Mouse (Mus musculus): Measurements from ENCODE around the gene Wdr74. TPM values are rescaled to one million over a fixed set of nuclear protein-coding genes. Genes with fewer than 3 reads are reported as not detected.

Gene Wdr74
- polyA plus RNA-seq, 1 experiment = 57.3 TPM

GRCm38 (mm10) chr19:8734334-8734733, 1.3 kb upstream of the Wdr74 start:
- TF ChIP-seq POLR2A (IDR thresholded peaks at IDR 0.05; ENCODE audit: borderline replicate concordance, extremely low read depth, insufficient read depth, insufficient read length, poor library complexity, severe bottlenecking) = no peak
- TF ChIP-seq CTCF (IDR thresholded peaks at IDR 0.05; ENCODE audit: borderline replicate concordance, extremely low read depth, insufficient read depth, insufficient read length) = no peak
- no peak for DNase-seq (ENCODE audit: low read depth)

- TF ChIP-seq POLR2A (IDR thresholded peaks at IDR 0.05; ENCODE audit: borderline replicate concordance, extremely low read depth, insufficient read depth, insufficient read length, poor library complexity, severe bottlenecking) (no peak), CTCF (IDR thresholded peaks at IDR 0.05; ENCODE audit: borderline replicate concordance, extremely low read depth, insufficient read depth, insufficient read length) (no peak)
- no peak for DNase-seq (ENCODE audit: low read depth)
These were observed 487 bp downstream of the Wdr74 start for GRCm38 (mm10) chr19:8736160-8736467.

DNA sequence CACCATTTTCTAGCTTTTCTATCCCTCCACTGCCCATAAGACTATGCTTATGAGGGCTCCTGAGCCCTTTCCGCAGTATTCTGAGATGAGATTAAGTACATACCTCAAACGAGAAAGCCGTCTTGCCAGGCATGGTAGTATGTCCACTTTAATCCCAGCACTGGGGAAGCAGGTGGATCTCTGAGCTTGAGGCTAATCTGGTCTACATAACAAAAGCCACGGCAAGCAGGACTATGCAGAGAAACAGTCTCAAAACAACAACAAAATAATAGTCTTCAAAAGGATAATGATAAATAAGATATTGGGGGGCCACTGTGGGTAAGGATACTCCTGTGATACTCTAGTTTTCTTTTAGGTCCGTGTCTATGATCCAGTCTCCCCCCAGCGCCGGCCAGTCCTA, 3.3 kb downstream of the Wdr74 start:
- TF ChIP-seq CTCF (IDR thresholded peaks at IDR 0.05; ENCODE audit: borderline replicate concordance, extremely low read depth, insufficient read depth, insufficient read length) (no peak), POLR2A (IDR thresholded peaks at IDR 0.05; ENCODE audit: borderline replicate concordance, extremely low read depth, insufficient read depth, insufficient read length, poor library complexity, severe bottlenecking) (no peak)
- DNase-seq (ENCODE audit: low read depth) = no peak

DNA sequence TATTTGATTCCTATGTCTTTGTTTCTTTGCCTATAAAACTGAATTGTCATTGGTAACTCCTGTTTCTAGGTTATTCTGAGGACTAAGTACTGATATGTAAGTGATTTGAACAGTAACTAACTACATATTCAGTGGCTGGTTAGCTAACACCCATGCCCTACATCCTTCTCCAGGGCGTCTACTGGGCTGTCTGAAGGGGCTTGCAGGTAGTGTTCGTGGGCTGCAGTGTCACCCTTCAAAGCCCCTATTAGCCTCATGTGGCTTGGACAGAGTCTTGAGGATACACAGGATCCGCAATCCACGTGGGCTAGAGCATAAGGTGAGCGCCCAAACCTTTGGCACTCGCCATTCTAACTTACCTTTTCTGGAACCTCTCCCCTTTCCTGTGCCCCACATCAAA, 4.0 kb downstream of the Wdr74 start:
- TF ChIP-seq CTCF (IDR thresholded peaks at IDR 0.05; ENCODE audit: borderline replicate concordance, extremely low read depth, insufficient read depth, insufficient read length) = no peak
- TF ChIP-seq POLR2A (IDR thresholded peaks at IDR 0.05; ENCODE audit: borderline replicate concordance, extremely low read depth, insufficient read depth, insufficient read length, poor library complexity, severe bottlenecking) = no peak
- DNase-seq (ENCODE audit: low read depth) = no peak

DNA sequence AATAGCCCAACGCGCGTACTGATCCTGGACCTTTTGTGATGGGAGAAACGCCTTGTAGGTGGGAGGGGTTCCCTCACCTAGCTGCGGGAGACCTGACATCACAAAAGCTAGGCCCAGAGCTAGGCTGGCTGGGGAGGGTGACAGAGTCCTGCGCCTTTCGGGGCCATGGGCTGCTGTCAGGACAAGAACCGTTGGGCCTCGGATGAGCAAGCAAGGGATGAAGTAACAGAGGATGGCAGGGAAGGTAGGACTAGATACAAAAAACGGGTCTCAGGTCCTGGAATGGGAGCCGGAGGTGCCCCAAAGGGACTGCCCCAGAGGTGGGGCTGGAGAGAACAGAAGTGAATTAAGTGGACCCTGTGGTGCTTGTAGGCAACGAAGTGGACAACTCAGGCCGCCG, 5.0 kb downstream of the Wdr74 start, which contains the start of gene 1700092M07Rik:
Gene 1700092M07Rik, plus strand, starts transcription at position 116 of the 400 bp plus-strand sequence.
- TF ChIP-seq POLR2A (IDR thresholded peaks at IDR 0.05; ENCODE audit: borderline replicate concordance, extremely low read depth, insufficient read depth, insufficient read length, poor library complexity, severe bottlenecking) (no peak), CTCF (IDR thresholded peaks at IDR 0.05; ENCODE audit: borderline replicate concordance, extremely low read depth, insufficient read depth, insufficient read length) (no peak)
- no peak for DNase-seq (ENCODE audit: low read depth)

GRCm38 (mm10) chr19:8741243-8741869, 5.7 kb downstream of the Wdr74 start, which contains the start of gene Stx5a:
Gene Stx5a (plus strand): TSS chr19:8741413.
- DNase-seq (ENCODE audit: low read depth) = peak; percentile 99
- TF ChIP-seq CTCF (IDR thresholded peaks at IDR 0.05; ENCODE audit: borderline replicate concordance, extremely low read depth, insufficient read depth, insufficient read length) (no peak), POLR2A (IDR thresholded peaks at IDR 0.05; ENCODE audit: borderline replicate concordance, extremely low read depth, insufficient read depth, insufficient read length, poor library complexity, severe bottlenecking) (peak; percentile 16; the same call in 1 of the 2 replicates)

DNA sequence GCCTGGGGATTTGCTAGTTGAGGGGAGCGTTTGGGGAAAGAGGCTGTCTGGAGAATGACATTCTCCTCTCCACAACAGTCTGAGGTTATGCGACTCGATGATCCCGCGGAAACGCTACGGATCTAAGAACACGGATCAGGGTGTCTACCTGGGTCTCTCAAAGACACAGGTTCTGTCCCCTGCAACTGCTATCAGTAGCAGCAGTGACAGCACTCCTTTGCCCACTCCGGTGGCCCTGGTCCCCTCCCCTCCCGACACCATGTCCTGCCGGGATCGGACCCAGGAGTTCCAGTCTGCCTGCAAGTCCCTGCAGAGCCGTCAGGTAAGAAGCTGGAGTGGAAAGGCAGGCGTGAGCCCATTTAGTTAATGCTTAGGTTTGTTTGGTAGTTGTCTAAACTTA, 6.5 kb downstream of the Wdr74 start:
- TF ChIP-seq CTCF (IDR thresholded peaks at IDR 0.05; ENCODE audit: borderline replicate concordance, extremely low read depth, insufficient read depth, insufficient read length) (no peak), POLR2A (IDR thresholded peaks at IDR 0.05; ENCODE audit: borderline replicate concordance, extremely low read depth, insufficient read depth, insufficient read length, poor library complexity, severe bottlenecking) (no peak)
- DNase-seq (ENCODE audit: low read depth) = no peak

GRCm38 (mm10) chr19:8745382-8745781, 9.8 kb downstream of the Wdr74 start:
- no peak for DNase-seq (ENCODE audit: low read depth)
- TF ChIP-seq CTCF (IDR thresholded peaks at IDR 0.05; ENCODE audit: borderline replicate concordance, extremely low read depth, insufficient read depth, insufficient read length) (no peak), POLR2A (IDR thresholded peaks at IDR 0.05; ENCODE audit: borderline replicate concordance, extremely low read depth, insufficient read depth, insufficient read length, poor library complexity, severe bottlenecking) (no peak)

DNA sequence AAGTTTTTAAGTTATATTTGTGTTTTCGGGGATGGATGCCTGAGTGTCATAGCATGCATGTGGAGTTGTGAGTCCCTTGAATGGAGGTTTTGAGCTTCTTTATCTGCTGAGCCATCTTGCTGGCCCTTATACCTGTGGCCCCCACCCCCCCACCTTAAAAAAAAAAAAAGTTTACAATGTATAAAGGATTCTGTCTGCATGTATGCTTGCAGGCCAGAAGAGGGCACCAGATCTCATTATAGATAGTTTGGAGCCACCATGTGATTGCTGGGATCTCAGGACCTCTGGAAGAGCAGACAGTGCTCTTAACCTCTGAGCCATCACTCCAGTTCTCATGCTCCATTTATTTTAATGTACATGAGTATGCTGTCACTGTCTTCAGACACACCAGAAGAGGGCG, 11.7 kb downstream of the Wdr74 start:
- TF ChIP-seq POLR2A (IDR thresholded peaks at IDR 0.05; ENCODE audit: borderline replicate concordance, extremely low read depth, insufficient read depth, insufficient read length, poor library complexity, severe bottlenecking) (no peak), CTCF (IDR thresholded peaks at IDR 0.05; ENCODE audit: borderline replicate concordance, extremely low read depth, insufficient read depth, insufficient read length) (no peak)
- DNase-seq (ENCODE audit: low read depth) = no peak

GRCm38 (mm10) chr19:8755652-8756051, 20.0 kb downstream of the Wdr74 start:
- no peak for DNase-seq (ENCODE audit: low read depth)
- TF ChIP-seq POLR2A (IDR thresholded peaks at IDR 0.05; ENCODE audit: borderline replicate concordance, extremely low read depth, insufficient read depth, insufficient read length, poor library complexity, severe bottlenecking) (no peak), CTCF (IDR thresholded peaks at IDR 0.05; ENCODE audit: borderline replicate concordance, extremely low read depth, insufficient read depth, insufficient read length) (no peak)

- DNase-seq (ENCODE audit: low read depth) = peak; percentile 97
- TF ChIP-seq CTCF (IDR thresholded peaks at IDR 0.05; ENCODE audit: borderline replicate concordance, extremely low read depth, insufficient read depth, insufficient read length) (no peak), POLR2A (IDR thresholded peaks at IDR 0.05; ENCODE audit: borderline replicate concordance, extremely low read depth, insufficient read depth, insufficient read length, poor library complexity, severe bottlenecking) (peak; percentile 75)
These were observed 21.2 kb downstream of the Wdr74 start, which contains the start of gene Nxf1 for GRCm38 (mm10) chr19:8756635-8757387. Gene Nxf1 (plus strand): TSS chr19:8757073.
